Mouse (Mus musculus) frontal cortex, adult 2 months (tissue): ENCODE measurements around the gene Ddx55. TPM values are rescaled to one million over a fixed set of nuclear protein-coding genes. Genes with fewer than 3 reads are reported as not detected.

ENCODE experiments used
- DNase-seq, 2 experiments: peaks; one replicate each; pipeline ENCODE4 v3.0.0; 2022; ENCODE audit warnings: low spot score in 1 of 2; ENCODE audit errors: extremely low spot score in 1 of 2
- polyA plus RNA-seq: library from polyadenylated mRNA; depleted of rRNA; stranded (reverse); fragments of >200 nt; gene quantifications from 2 replicates; pipeline ENCODE4 v1.2.3, GENCODE M21; 2012; rRNA removed

The Ddx55 gene
- polyA plus RNA-seq, result 38.2 and 38.3 TPM in 2 replicates

DNA sequence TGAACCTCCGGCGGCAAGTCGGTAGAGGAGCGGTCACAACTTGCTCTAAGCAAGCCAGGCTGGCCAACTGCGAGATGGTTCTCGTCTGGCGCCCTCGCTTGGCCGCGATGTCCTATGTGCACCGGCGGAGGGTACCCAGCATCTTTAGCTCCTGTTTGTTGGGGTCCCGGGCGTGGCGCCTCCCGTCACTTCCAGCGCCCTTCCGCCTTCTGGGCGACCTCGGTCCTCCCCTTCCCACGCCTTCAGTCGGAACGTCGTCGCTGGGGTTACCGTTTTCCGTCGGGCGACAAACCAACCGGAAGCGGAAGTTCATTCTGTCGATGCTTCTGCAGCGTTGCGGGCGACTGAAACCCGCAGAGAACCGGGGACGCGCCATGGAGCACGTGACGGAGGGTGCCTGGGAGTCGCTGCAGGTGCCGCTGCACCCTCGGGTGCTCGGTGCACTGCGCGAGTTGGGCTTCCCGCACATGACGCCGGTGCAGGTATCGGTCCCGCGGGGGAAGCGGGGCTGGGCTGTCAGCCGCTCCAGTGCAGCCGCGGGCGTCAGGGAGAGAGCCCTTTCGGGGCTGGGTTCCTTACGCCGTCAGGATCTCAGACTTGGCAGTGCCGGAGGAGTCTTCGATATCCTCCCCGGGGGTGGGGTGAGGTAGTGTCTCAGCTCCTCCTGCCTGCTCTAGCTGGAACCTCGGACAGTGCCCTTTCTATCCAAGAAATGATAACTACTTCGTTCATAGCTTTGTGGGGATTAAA, at the start of gene Ddx55:
Ddx55 (plus strand) TSS at position 307 of the 750 bp plus-strand sequence.
- peak; percentile 79 to 92 for DNase-seq

GRCm38 (mm10) chr5:124503742-124504141, 48.9 kb upstream of the Ddx55 start:
- DNase-seq, result peak; percentile 84 to 92

GRCm38 (mm10) chr5:124505235-124505634, 47.4 kb upstream of the Ddx55 start:
- DNase-seq, result no peak

- DNase-seq, result no peak
Measured at GRCm38 (mm10) chr5:124506731-124507359, 45.8 kb upstream of the Ddx55 start.

DNA sequence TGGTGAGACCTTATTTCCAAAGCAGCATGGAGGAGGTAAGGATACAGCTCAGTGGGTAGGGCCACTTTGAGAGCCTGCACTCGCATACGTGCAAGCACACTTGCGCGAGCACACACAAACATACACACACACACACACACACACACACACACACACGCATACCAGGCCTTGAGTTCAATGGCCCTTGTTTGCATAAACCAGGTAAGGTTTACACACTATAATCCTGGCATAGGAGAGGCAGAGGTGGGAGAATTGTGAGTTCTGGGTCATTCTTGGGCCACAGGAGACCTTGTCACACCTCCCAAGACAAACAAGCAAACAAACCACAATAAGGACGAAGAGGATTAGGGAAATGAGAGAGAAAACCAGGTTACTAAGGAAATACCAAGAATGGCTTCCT, 43.5 kb upstream of the Ddx55 start:
- no peak for DNase-seq

DNA sequence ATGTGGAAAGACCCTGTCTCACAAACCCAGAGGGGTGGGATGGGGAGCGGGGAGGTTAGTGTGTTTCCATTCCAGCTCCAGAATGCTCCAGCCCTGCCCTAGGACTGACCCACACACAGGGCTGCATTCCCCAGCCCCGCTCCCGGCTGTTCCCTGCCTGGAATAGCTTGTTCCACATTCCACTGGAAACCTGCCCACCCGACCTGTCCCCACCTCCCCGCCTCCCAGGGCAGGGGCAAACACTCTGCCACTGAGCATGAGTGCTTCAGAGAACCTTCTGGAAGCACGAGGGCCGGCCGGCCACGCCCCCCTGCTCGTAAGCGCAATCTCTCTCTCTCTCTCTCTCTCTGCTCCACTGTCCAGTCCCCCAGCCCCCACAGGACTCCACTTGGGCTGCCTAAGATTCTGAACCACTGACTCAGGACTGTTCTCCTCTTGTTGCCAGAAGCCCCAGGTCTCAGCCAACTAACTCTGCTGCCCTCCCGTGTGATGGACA, 42.9 kb upstream of the Ddx55 start:
- no peak for DNase-seq

GRCm38 (mm10) chr5:124510536-124511050, 42.1 kb upstream of the Ddx55 start:
- DNase-seq, result no peak

DNA sequence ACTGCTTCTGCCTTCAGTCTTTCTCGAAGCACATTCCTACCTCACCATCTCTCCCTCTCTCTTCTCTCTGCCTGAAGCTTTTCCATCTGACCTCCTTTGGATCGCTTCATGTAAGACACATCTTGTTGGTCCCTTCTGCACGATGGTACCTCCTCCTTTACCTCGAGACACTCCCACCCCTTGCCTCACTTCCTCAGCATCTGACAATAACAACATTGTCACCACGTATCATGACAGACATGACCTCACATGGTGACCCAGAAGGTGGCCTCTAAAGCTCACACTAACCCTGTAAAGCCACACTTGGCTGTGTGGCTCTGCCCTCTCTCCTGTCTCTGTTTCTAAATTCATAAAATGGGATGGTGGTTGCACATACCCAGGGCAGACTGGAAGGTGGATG, 36.9 kb upstream of the Ddx55 start:
- DNase-seq, result no peak

- DNase-seq, result peak; percentile 71 to 82
Measured at GRCm38 (mm10) chr5:124518648-124519047, 34.0 kb upstream of the Ddx55 start.

- no peak for DNase-seq
Measured at GRCm38 (mm10) chr5:124521588-124521987, 31.1 kb upstream of the Ddx55 start.

DNA sequence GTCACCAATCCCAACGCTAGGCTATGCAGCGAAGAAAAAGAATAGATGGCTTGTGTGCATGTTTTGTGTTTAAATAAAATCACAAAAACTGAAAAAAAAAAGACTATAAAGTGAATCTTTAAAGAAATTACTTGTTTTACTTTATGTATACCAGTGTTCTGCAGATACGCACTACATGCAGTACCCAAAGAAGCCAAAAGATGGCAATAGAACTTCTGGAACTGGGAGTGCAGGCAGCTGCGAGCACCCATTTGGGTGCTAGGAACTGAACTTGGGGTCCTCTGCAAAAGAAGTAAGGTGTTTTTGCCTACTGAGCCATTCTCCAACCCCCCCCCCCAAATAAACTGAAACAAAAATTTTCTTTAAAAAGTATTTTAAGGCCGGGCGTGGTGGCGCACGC, 29.6 kb upstream of the Ddx55 start:
- no peak for DNase-seq

GRCm38 (mm10) chr5:124524943-124525342, 27.7 kb upstream of the Ddx55 start:
- DNase-seq, result no peak

- DNase-seq, result no peak
Measured at GRCm38 (mm10) chr5:124528351-124528750, 24.3 kb upstream of the Ddx55 start.

DNA sequence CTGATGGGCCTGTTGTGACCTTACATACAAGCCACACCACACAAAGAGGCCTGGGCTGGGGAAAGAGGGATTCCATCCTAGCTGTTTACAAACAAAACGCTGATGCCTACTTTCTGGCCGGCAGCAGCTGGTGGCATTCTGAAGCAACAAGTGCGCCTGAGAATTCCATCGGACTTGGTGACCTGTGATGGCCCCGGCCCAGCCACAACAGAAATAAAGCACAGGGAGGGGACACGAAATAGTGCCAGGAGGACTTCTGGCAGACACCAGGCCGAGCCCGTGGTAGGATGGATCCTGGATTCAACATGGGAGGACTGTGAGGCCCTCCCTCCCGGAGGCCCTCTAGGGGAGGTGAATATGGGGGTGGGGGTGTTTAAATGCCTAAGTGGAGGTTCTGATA, 23.9 kb upstream of the Ddx55 start:
- no peak for DNase-seq

DNA sequence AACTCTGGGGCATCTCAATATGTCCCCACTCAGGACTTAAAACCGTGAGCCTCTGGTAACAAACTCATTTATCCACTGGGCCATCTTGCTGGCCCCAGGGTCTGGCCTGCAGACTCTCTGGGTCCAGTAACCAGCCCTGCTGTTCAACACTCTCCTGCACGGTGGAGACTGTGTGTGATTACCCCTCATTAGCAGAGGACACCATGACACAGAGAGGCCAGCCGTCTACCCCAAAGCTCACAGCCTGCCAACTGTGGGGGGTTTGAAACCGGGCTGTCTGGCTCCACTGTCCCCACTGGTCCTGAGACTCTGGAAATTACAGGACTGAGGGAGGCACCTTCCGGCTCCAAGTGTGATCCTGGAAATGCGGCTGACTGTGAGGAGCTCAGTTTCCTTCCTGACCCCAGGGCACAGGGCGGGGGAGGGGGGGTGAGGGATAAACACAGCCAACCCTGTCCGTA, 23.4 kb upstream of the Ddx55 start:
- no peak for DNase-seq

DNA sequence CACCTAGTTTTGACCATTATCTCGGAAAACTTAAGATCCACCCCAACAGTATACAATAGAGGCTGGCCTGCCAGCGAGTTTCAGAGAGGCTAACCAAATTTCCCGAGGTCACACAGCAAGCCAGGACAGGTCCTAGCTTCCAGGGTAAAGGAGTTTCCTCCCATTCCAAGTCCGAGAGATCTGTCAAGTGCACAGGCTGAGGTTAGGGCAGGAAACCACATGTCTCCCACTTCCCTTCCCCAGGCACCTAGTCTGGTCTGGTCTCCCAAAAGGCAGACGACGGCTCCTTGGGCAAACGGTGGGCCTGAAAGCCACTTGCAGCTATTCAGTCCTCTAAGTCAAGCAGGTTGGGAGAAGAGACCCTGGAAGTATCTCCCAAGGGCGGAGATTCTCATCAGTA, 23.0 kb upstream of the Ddx55 start:
- no peak for DNase-seq

DNA sequence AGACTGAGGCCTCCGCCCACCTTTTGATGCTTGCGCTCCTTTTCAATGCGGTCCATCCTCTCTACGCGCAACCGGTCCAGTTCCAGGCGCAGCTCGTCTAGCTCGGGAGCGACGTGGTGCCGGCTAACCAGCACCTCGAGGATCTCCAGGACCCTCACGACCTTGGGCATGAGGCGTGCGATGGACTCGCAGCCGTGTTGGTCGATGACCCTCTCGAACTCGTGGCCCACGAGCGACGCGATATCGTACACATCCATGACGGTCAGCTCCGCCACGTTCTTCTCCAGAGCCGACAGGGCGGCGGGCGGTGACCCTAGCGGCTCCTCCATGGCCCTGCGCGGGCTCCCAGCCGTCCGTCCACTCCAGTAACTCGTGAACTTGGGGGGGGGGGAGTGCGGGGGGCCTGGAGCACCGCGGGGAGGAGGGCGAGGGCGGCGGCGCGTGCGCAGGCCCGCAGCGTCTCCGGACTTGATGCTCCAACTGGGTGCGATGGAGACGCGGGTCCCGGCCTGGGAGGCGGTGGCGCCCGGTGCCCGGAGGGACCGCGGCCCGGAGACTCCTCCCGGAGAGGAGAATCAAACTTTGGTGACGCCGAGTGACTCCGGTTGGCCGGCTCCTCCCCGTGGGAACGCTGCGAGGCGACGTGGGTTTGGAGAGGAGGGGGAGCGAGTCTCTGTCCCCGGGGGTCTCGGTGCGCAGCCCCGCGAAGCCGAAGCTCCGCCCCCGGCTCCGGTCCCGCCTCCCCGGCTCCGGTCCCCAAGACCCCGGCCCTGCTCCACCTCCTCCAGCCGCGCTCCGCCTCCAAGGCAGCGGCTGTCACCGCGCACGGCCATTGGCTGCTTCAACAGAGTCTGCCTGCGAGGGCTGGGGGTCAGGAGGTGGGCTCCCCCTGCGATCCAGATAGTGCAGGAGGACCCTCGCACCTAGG, 21.7 kb upstream of the Ddx55 start, which contains the start of gene Rilpl1:
Rilpl1 (minus strand) TSS at position 737 of the 928 bp plus-strand sequence.
- peak in 1 of 2 experiments; percentile 75 for DNase-seq

- DNase-seq, result no peak
Measured at GRCm38 (mm10) chr5:124531583-124531930, 21.1 kb upstream of the Ddx55 start.

- no peak for DNase-seq
Measured at GRCm38 (mm10) chr5:124532451-124532850, 20.2 kb upstream of the Ddx55 start.

DNA sequence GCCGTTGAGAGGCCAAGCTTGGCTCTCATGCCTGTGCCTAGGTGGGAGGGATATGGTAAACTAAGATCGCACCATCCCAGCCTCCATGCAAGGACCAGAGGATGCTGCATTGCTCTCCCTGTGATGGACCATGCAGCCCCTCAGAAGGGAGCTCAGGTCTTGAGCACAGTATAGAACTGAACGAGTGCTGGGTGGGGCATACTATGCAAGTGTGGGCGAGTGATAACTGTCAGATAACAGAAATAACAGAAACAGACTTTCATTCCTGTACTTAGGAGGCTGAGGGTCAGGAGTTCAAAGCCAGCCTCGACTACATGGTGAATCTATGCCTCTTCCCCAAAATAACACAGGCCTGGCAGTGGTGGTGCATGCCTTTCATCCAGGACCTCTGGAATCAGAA, 17.6 kb upstream of the Ddx55 start:
- no peak for DNase-seq

DNA sequence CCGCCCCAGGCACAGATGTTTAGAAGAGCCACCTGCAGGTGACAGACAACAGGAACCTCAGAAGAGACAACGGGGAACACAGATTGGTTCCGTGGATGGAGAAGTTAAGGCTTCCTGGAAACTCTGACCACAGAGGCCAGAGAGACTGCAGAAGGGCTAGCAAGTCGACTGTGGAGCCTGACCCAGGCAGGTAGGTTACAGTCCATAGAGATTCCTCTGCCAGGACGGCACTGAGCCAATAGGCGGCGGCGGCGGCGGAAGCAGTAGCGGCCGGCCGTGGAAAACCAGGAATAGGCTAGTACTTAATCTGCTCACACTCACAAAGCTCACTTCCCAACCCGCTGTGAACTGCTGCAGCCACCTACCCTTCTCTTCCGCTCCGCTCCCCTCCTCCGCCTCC, 15.9 kb upstream of the Ddx55 start:
- peak in 1 of 2 experiments; percentile 30 for DNase-seq
